Mouse (Mus musculus) stomach, postnatal 0 days (tissue): ENCODE results near the gene Wdr92.

Experiments used
- CTCF ChIP-seq: IDR thresholded peaks from 2 replicates; pipeline ENCODE4 v1.5.1; 2016; ENCODE audit warnings: antibody characterized with exemption, low read depth, mild to moderate bottlenecking, moderate library complexity
- EP300 ChIP-seq: optimal IDR thresholded peaks from 2 replicates; pipeline ENCODE3; 2016; ENCODE audit warnings: antibody characterized with exemption

DNA sequence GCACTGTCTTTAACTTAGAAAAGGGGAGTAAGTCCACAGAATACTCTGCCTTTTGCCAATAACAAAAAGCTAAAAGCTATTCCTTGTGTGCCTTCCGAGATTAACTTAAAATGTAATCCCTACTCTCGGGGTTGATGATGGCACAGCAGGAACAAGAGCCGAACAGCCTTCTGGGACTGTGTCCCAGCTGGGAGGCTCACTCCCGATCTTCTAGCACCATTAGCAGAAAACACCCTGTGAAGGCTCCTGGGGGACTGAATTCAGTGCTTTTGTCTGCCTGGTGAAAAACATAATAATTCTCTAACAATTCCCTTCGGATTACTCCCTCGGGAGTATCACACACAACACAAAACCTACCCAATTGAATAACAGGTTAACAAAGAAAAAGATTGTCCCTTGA lies 46.3 kb upstream of the Wdr92 start:
- TF ChIP-seq EP300: no peak
- TF ChIP-seq CTCF: no peak
